Mouse (Mus musculus): ENCODE data around the gene 1810010D01Rik. TPM values are rescaled to one million over a fixed set of nuclear protein-coding genes. Genes with fewer than 3 reads are reported as not detected.

1810010D01Rik gene
- polyA plus RNA-seq, 1 experiment: not detected

- Histone ChIP-seq H3ac (ENCODE audit: control insufficient read depth, insufficient read length, low read depth) (no peak overlapping the region), H3K36me3 (ENCODE audit: control insufficient read depth, insufficient read depth) (no peaks in the 10 kb centered on the region), H3K4me3 (ENCODE audit: insufficient read depth, poor library complexity, severe bottlenecking) (no peak overlapping the region), H3K27me3 (ENCODE audit: control insufficient read depth, insufficient read depth, insufficient read length) (no peaks in the 10 kb centered on the region), H3K79me3 (ENCODE audit: low read depth) (no peaks in the 10 kb centered on the region), H3K79me2 (ENCODE audit: control insufficient read depth, insufficient read depth) (no peaks in the 10 kb centered on the region)
- TF ChIP-seq MYOG (IDR thresholded peaks at IDR 0.05; ENCODE audit: control insufficient read depth, extremely low read depth, insufficient read length): no peak
- peak; percentile 87 for TF ChIP-seq CTCF (IDR thresholded peaks at IDR 0.05; ENCODE audit: control insufficient read depth, insufficient read depth, insufficient read length)
Measured at GRCm38 (mm10) chr7:145242851-145243712, 35.2 kb upstream of the 1810010D01Rik start.

- no peaks in the 10 kb centered on the region for H3K36me3 ChIP-seq (ENCODE audit: control insufficient read depth, insufficient read depth)
- no peaks in the 10 kb centered on the region for H3K79me2 ChIP-seq (ENCODE audit: control insufficient read depth, insufficient read depth)
- H3K27me3 ChIP-seq (ENCODE audit: control insufficient read depth, insufficient read depth, insufficient read length): no peaks in the 10 kb centered on the region
- H3K4me3 ChIP-seq (ENCODE audit: insufficient read depth, poor library complexity, severe bottlenecking): no peak overlapping the region
- no peak overlapping the region for H3ac ChIP-seq (ENCODE audit: control insufficient read depth, insufficient read length, low read depth)
- H3K79me3 ChIP-seq (ENCODE audit: low read depth): no peaks in the 10 kb centered on the region
- TF ChIP-seq CTCF (IDR thresholded peaks at IDR 0.05; ENCODE audit: control insufficient read depth, insufficient read depth, insufficient read length) (no peak), CEBPB (IDR thresholded peaks at IDR 0.05; ENCODE audit: low read depth) (no peak), USF1 (IDR thresholded peaks at IDR 0.05; ENCODE audit: low read depth) (no peak), FOSL1 (IDR thresholded peaks at IDR 0.05; ENCODE audit: insufficient read depth, low read length, poor library complexity, severe bottlenecking) (no peak), MYOG (IDR thresholded peaks at IDR 0.05; ENCODE audit: control insufficient read depth, extremely low read depth, insufficient read length) (no peak), MYOD1 (IDR thresholded peaks at IDR 0.05; ENCODE audit: control insufficient read depth, insufficient read length, low read depth) (no peak), MAX (IDR thresholded peaks at IDR 0.05) (no peak)
Measured at GRCm38 (mm10) chr7:145242028-145242427, 34.1 kb upstream of the 1810010D01Rik start.

GRCm38 (mm10) chr7:145240929-145241328 lies 33.0 kb upstream of the 1810010D01Rik start:
- H3K79me2 ChIP-seq (ENCODE audit: control insufficient read depth, insufficient read depth): no peaks in the 10 kb centered on the region
- H3K4me3 ChIP-seq (ENCODE audit: insufficient read depth, poor library complexity, severe bottlenecking): no peak overlapping the region
- no peaks in the 10 kb centered on the region for H3K27me3 ChIP-seq (ENCODE audit: control insufficient read depth, insufficient read depth, insufficient read length)
- no peaks in the 10 kb centered on the region for H3K79me3 ChIP-seq (ENCODE audit: low read depth)
- TF ChIP-seq CEBPB (IDR thresholded peaks at IDR 0.05; ENCODE audit: low read depth) (no peak), MYOG (IDR thresholded peaks at IDR 0.05; ENCODE audit: control insufficient read depth, extremely low read depth, insufficient read length) (no peak), MYOD1 (IDR thresholded peaks at IDR 0.05; ENCODE audit: control insufficient read depth, insufficient read length, low read depth) (no peak)
- no peak overlapping the region for H3ac ChIP-seq (ENCODE audit: control insufficient read depth, insufficient read length, low read depth)
- no peaks in the 10 kb centered on the region for H3K36me3 ChIP-seq (ENCODE audit: control insufficient read depth, insufficient read depth)

- H3K27me3 ChIP-seq (ENCODE audit: control insufficient read depth, insufficient read depth, insufficient read length): no peaks in the 10 kb centered on the region
- no peaks in the 10 kb centered on the region for H3K36me3 ChIP-seq (ENCODE audit: control insufficient read depth, insufficient read depth)
- no peaks in the 10 kb centered on the region for H3K79me3 ChIP-seq (ENCODE audit: low read depth)
- TF ChIP-seq CEBPB (IDR thresholded peaks at IDR 0.05; ENCODE audit: low read depth) (no peak), MYOG (IDR thresholded peaks at IDR 0.05; ENCODE audit: control insufficient read depth, extremely low read depth, insufficient read length) (no peak), USF1 (IDR thresholded peaks at IDR 0.05; ENCODE audit: low read depth) (no peak), MAX (IDR thresholded peaks at IDR 0.05) (no peak), MYOD1 (IDR thresholded peaks at IDR 0.05; ENCODE audit: control insufficient read depth, insufficient read length, low read depth) (no peak), CTCF (IDR thresholded peaks at IDR 0.05; ENCODE audit: control insufficient read depth, insufficient read depth, insufficient read length) (no peak), FOSL1 (IDR thresholded peaks at IDR 0.05; ENCODE audit: insufficient read depth, low read length, poor library complexity, severe bottlenecking) (no peak)
- H3K4me3 ChIP-seq (ENCODE audit: insufficient read depth, poor library complexity, severe bottlenecking): no peak overlapping the region
- H3K79me2 ChIP-seq (ENCODE audit: control insufficient read depth, insufficient read depth): no peaks in the 10 kb centered on the region
- H3ac ChIP-seq (ENCODE audit: control insufficient read depth, insufficient read length, low read depth): no peak overlapping the region
Measured at GRCm38 (mm10) chr7:145239736-145240505, 32.0 kb upstream of the 1810010D01Rik start.

- no peaks in the 10 kb centered on the region for H3K36me3 ChIP-seq (ENCODE audit: control insufficient read depth, insufficient read depth)
- no peak overlapping the region for H3ac ChIP-seq (ENCODE audit: control insufficient read depth, insufficient read length, low read depth)
- TF ChIP-seq CEBPB (IDR thresholded peaks at IDR 0.05; ENCODE audit: low read depth): no peak
- no peak for TF ChIP-seq MYOG (IDR thresholded peaks at IDR 0.05; ENCODE audit: control insufficient read depth, extremely low read depth, insufficient read length)
- TF ChIP-seq USF1 (IDR thresholded peaks at IDR 0.05; ENCODE audit: low read depth): no peak
- no peak for TF ChIP-seq CTCF (IDR thresholded peaks at IDR 0.05; ENCODE audit: control insufficient read depth, insufficient read depth, insufficient read length)
- TF ChIP-seq MAX (IDR thresholded peaks at IDR 0.05): no peak
- no peak for TF ChIP-seq FOSL1 (IDR thresholded peaks at IDR 0.05; ENCODE audit: insufficient read depth, low read length, poor library complexity, severe bottlenecking)
- no peak for TF ChIP-seq MYOD1 (IDR thresholded peaks at IDR 0.05; ENCODE audit: control insufficient read depth, insufficient read length, low read depth)
- no peaks in the 10 kb centered on the region for H3K79me2 ChIP-seq (ENCODE audit: control insufficient read depth, insufficient read depth)
- H3K27me3 ChIP-seq (ENCODE audit: control insufficient read depth, insufficient read depth, insufficient read length): no peaks in the 10 kb centered on the region
- no peak overlapping the region for H3K4me3 ChIP-seq (ENCODE audit: insufficient read depth, poor library complexity, severe bottlenecking)
- H3K79me3 ChIP-seq (ENCODE audit: low read depth): no peaks in the 10 kb centered on the region
Measured at GRCm38 (mm10) chr7:145239145-145239544, 31.2 kb upstream of the 1810010D01Rik start.

Data from C2C12 (cell line).